Mouse (Mus musculus): ENCODE results near the gene Nrk. TPM values are rescaled to one million over a fixed set of nuclear protein-coding genes. Genes with fewer than 3 reads are reported as not detected.
A peak's percentile ranks its signal among the peaks of the same experiment; 100 is the strongest.

The Nrk gene
- polyA plus RNA-seq, 1 experiment from 2014 or later: 13.2 TPM

DNA sequence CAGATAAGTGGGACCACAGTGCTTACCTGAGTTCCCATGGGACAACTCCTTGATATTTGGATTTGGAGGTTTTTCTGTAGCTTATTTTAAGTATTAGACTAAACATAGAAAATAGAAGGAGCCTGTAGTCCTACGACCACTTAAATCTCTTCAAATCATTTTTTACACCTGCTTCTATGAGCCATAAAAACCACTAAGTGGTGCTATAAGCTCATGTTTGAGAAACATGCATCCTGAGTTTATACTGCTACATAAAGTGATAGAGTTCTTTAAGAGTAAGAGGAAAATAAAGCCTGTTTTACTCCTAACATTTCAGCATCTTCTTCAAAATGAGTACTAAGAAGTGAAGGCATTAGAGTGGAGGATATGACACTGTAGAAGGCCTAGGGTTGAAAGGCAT lies 102.3 kb downstream of the Nrk start:
- Histone ChIP-seq H3K4me2 (ENCODE audit: low read depth, low read length) (no peak overlapping the region), H3K4me3 (ENCODE audit: low read length) (no peak overlapping the region), H3K27ac (ENCODE audit: low read length) (no peak overlapping the region), H3K27me3 (ENCODE audit: control insufficient read depth, insufficient read depth, low read depth, low read length) (no peaks in the 10 kb centered on the region), H3K9ac (ENCODE audit: low read length) (no peak overlapping the region), H3K36me3 (ENCODE audit: control insufficient read depth, insufficient read depth, low read length) (no peaks in the 10 kb centered on the region), H3K4me1 (replicated peaks; ENCODE audit: control insufficient read depth, insufficient read depth, low read length) (no peaks in the 10 kb centered on the region), H3K9me3 (ENCODE audit: control insufficient read depth, low read length) (no peaks in the 10 kb centered on the region)
- WGBS: 40% methylated on average over 1 of the region's 1 CpGs
- ATAC-seq (ENCODE audit: low read depth): no peak

GRCm38 (mm10) chrX:139026532-139027097 lies 112.4 kb downstream of the Nrk start:
- no peak overlapping the region for H3K4me3 ChIP-seq (ENCODE audit: low read length)
- H3K9ac ChIP-seq (ENCODE audit: low read length): no peak overlapping the region
- H3K4me2 ChIP-seq (ENCODE audit: low read depth, low read length): no peak overlapping the region
- WGBS: 31% methylated on average over 3 of the region's 3 CpGs
- peak; percentile 90 for ATAC-seq (ENCODE audit: low read depth)
- H3K4me1 ChIP-seq (replicated peaks; ENCODE audit: control insufficient read depth, insufficient read depth, low read length): no peaks in the 10 kb centered on the region
- H3K36me3 ChIP-seq (ENCODE audit: control insufficient read depth, insufficient read depth, low read length): no peaks in the 10 kb centered on the region
- no peaks in the 10 kb centered on the region for H3K9me3 ChIP-seq (ENCODE audit: control insufficient read depth, low read length)
- no peaks in the 10 kb centered on the region for H3K27me3 ChIP-seq (ENCODE audit: control insufficient read depth, insufficient read depth, low read depth, low read length)
- peak overlapping the region; percentile 27; the same call in 1 of the 2 replicates for H3K27ac ChIP-seq (ENCODE audit: low read length)

DNA sequence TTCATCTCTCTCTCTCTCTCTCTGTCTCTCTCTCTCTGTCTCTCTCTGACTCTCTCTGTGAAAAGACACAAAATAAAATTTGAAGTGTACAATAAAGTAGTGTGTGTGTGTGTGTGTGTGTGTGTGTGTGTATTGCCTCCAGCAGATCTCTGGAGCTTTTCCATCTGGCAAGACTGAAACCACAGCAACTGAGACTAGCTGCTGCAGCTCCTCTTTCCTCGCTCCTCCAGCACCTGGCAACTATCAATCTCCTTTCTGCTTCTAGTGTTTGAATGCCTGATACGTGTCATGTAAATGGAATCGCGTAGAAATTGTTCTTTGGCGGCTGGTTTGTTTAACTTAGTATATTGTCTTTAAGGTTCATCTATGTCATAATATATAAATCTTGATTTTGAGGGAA lies 113.1 kb downstream of the Nrk start:
- H3K4me1 ChIP-seq (replicated peaks; ENCODE audit: control insufficient read depth, insufficient read depth, low read length): no peaks in the 10 kb centered on the region
- H3K9ac ChIP-seq (ENCODE audit: low read length): no peak overlapping the region
- no peaks in the 10 kb centered on the region for H3K27me3 ChIP-seq (ENCODE audit: control insufficient read depth, insufficient read depth, low read depth, low read length)
- 25% methylated on average over 5 of the region's 5 CpGs for WGBS
- no peaks in the 10 kb centered on the region for H3K36me3 ChIP-seq (ENCODE audit: control insufficient read depth, insufficient read depth, low read length)
- no peak overlapping the region for H3K4me2 ChIP-seq (ENCODE audit: low read depth, low read length)
- H3K4me3 ChIP-seq (ENCODE audit: low read length): no peak overlapping the region
- peak; percentile 85 for ATAC-seq (ENCODE audit: low read depth)
- H3K27ac ChIP-seq (ENCODE audit: low read length): no peak overlapping the region
- H3K9me3 ChIP-seq (ENCODE audit: control insufficient read depth, low read length): no peaks in the 10 kb centered on the region

DNA sequence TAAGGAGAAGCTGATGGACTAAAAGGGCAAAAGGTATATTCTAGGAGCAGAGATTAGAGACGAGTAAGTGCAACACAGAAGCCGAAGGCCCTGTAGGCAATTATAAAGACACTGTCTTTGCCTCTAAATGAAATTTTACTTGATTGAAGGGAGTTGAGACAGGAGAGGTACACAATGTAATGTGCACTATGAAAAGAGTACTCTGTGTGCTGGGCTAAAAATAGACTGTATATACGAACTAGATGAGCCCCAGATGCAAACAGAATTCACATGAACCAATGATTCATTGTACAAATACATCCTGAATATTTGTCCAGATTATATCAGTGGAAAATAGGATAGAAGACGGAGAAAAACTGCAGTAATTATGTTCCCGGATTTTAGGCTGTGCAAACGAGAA lies 113.7 kb downstream of the Nrk start:
- ATAC-seq (ENCODE audit: low read depth): peak; percentile 41; the same call in 1 of the 2 replicates
- WGBS: 34% methylated on average over 6 of the region's 6 CpGs

DNA sequence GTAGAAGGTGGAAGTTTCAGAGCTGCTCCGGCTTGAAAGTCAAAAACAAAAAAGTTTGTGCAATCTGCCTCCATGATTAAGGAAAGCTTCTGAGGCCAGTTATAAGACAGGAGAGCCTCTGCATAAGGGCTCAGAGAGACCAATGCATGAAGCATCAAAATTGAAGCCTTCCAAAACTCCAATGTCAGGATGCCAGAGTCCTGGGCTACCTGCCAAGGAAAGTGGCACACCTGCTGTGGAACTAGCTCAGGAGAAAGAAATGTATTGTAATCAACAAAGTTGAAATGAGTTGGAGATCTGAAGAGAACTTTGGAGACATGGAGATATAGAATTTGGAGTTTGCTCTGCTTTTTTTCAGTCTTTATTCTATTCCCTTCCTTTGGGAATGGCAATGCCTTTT lies 123.4 kb downstream of the Nrk start:
- ATAC-seq (ENCODE audit: low read depth): no peak
- 91% methylated on average over 1 of the region's 1 CpGs for WGBS
- H3K27me3 ChIP-seq (ENCODE audit: control insufficient read depth, insufficient read depth, low read depth, low read length): no peaks in the 10 kb centered on the region
- no peaks in the 10 kb centered on the region for H3K36me3 ChIP-seq (ENCODE audit: control insufficient read depth, insufficient read depth, low read length)
- no peak overlapping the region for H3K4me2 ChIP-seq (ENCODE audit: low read depth, low read length)
- H3K4me1 ChIP-seq (replicated peaks; ENCODE audit: control insufficient read depth, insufficient read depth, low read length): no peaks in the 10 kb centered on the region
- no peak overlapping the region for H3K9ac ChIP-seq (ENCODE audit: low read length)
- no peaks in the 10 kb centered on the region for H3K9me3 ChIP-seq (ENCODE audit: control insufficient read depth, low read length)
- H3K27ac ChIP-seq (ENCODE audit: low read length): no peak overlapping the region
- no peak overlapping the region for H3K4me3 ChIP-seq (ENCODE audit: low read length)

More for the DNA sequence above, 113.7 kb downstream of the Nrk start:
- Histone ChIP-seq H3K9ac (ENCODE audit: low read length) (no peak overlapping the region), H3K4me1 (replicated peaks; ENCODE audit: control insufficient read depth, insufficient read depth, low read length) (no peaks in the 10 kb centered on the region), H3K4me2 (ENCODE audit: low read depth, low read length) (no peak overlapping the region), H3K27ac (ENCODE audit: low read length) (peak overlapping the region; percentile 78), H3K4me3 (ENCODE audit: low read length) (no peak overlapping the region), H3K36me3 (ENCODE audit: control insufficient read depth, insufficient read depth, low read length) (no peaks in the 10 kb centered on the region), H3K27me3 (ENCODE audit: control insufficient read depth, insufficient read depth, low read depth, low read length) (no peaks in the 10 kb centered on the region), H3K9me3 (ENCODE audit: control insufficient read depth, low read length) (no peaks in the 10 kb centered on the region)

- Histone ChIP-seq H3K9me3 (ENCODE audit: control insufficient read depth, low read length) (no peaks in the 10 kb centered on the region), H3K27ac (ENCODE audit: low read length) (no peak overlapping the region), H3K4me1 (replicated peaks; ENCODE audit: control insufficient read depth, insufficient read depth, low read length) (no peaks in the 10 kb centered on the region), H3K4me2 (ENCODE audit: low read depth, low read length) (no peak overlapping the region), H3K36me3 (ENCODE audit: control insufficient read depth, insufficient read depth, low read length) (no peaks in the 10 kb centered on the region), H3K27me3 (ENCODE audit: control insufficient read depth, insufficient read depth, low read depth, low read length) (no peaks in the 10 kb centered on the region), H3K4me3 (ENCODE audit: low read length) (no peak overlapping the region), H3K9ac (ENCODE audit: low read length) (no peak overlapping the region)
- no peak for ATAC-seq (ENCODE audit: low read depth)
- WGBS: 41% methylated on average over 2 of the region's 2 CpGs
Observed at GRCm38 (mm10) chrX:139039314-139039713, 125.1 kb downstream of the Nrk start.

- WGBS: 72% methylated on average over 1 of the region's 1 CpGs
- H3K4me3 ChIP-seq (ENCODE audit: low read length): no peak overlapping the region
Observed at GRCm38 (mm10) chrX:139041148-139041547, 126.9 kb downstream of the Nrk start.

DNA sequence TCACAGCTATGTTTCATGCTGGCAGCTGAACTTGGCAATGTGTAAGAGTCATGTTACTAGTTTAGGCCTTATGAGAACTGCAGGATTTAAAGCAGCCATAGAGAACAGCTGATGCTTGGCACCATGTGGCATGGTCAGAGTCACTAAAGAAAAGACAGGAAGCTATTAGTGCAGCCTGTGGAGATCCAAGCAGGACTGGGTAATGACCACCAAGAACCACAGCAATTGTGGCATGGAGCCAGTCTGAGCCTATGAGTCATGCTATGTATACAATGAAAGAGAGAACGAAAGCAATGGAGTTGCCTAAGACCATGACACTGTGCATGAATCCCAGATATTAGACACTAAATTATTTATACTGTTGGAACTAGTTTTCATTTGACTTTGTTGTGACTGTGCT lies 137.7 kb downstream of the Nrk start:
- H3K9ac ChIP-seq (ENCODE audit: low read length): no peak overlapping the region
- H3K4me1 ChIP-seq (replicated peaks; ENCODE audit: control insufficient read depth, insufficient read depth, low read length): no peaks in the 10 kb centered on the region
- no peak overlapping the region for H3K4me3 ChIP-seq (ENCODE audit: low read length)
- no peak overlapping the region for H3K4me2 ChIP-seq (ENCODE audit: low read depth, low read length)
- WGBS: 41% methylated on average over 1 of the region's 1 CpGs
- H3K27me3 ChIP-seq (ENCODE audit: control insufficient read depth, insufficient read depth, low read depth, low read length): no peaks in the 10 kb centered on the region
- no peaks in the 10 kb centered on the region for H3K36me3 ChIP-seq (ENCODE audit: control insufficient read depth, insufficient read depth, low read length)
- no peaks in the 10 kb centered on the region for H3K9me3 ChIP-seq (ENCODE audit: control insufficient read depth, low read length)
- no peak overlapping the region for H3K27ac ChIP-seq (ENCODE audit: low read length)
- ATAC-seq (ENCODE audit: low read depth): peak; percentile 93

More at GRCm38 (mm10) chrX:139041148-139041547, 126.9 kb downstream of the Nrk start:
- Histone ChIP-seq H3K9ac (ENCODE audit: low read length) (no peak overlapping the region), H3K27ac (ENCODE audit: low read length) (no peak overlapping the region), H3K9me3 (ENCODE audit: control insufficient read depth, low read length) (no peaks in the 10 kb centered on the region), H3K4me2 (ENCODE audit: low read depth, low read length) (no peak overlapping the region), H3K4me1 (replicated peaks; ENCODE audit: control insufficient read depth, insufficient read depth, low read length) (no peaks in the 10 kb centered on the region), H3K36me3 (ENCODE audit: control insufficient read depth, insufficient read depth, low read length) (no peaks in the 10 kb centered on the region), H3K27me3 (ENCODE audit: control insufficient read depth, insufficient read depth, low read depth, low read length) (no peaks in the 10 kb centered on the region)
- ATAC-seq (ENCODE audit: low read depth): no peak

GRCm38 (mm10) chrX:139053149-139053548 lies 138.9 kb downstream of the Nrk start:
- no peak overlapping the region for H3K9ac ChIP-seq (ENCODE audit: low read length)
- WGBS: 72% methylated on average over 1 of the region's 1 CpGs

More at GRCm38 (mm10) chrX:139053149-139053548, 138.9 kb downstream of the Nrk start:
- no peak overlapping the region for H3K4me3 ChIP-seq (ENCODE audit: low read length)
- no peaks in the 10 kb centered on the region for H3K4me1 ChIP-seq (replicated peaks; ENCODE audit: control insufficient read depth, insufficient read depth, low read length)
- H3K4me2 ChIP-seq (ENCODE audit: low read depth, low read length): no peak overlapping the region
- no peaks in the 10 kb centered on the region for H3K9me3 ChIP-seq (ENCODE audit: control insufficient read depth, low read length)
- H3K27me3 ChIP-seq (ENCODE audit: control insufficient read depth, insufficient read depth, low read depth, low read length): no peaks in the 10 kb centered on the region
- H3K36me3 ChIP-seq (ENCODE audit: control insufficient read depth, insufficient read depth, low read length): no peaks in the 10 kb centered on the region
- no peak overlapping the region for H3K27ac ChIP-seq (ENCODE audit: low read length)
- ATAC-seq (ENCODE audit: low read depth): no peak
